Mouse (Mus musculus) left cerebral cortex, adult 9 months (tissue): Measurements from ENCODE around the gene Hlcs.

Experiments
- DNase-seq, 2 experiments: peaks; one replicate each; pipeline ENCODE4 v3.0.0; 2022; ENCODE audit warnings: low spot score in 2 of 2

Hlcs gene

GRCm38 (mm10) chr16:94290073-94290999 is 23.0 kb downstream of the Hlcs start:
- DNase-seq = peak in 1 of 2 experiments; percentile 58

DNA sequence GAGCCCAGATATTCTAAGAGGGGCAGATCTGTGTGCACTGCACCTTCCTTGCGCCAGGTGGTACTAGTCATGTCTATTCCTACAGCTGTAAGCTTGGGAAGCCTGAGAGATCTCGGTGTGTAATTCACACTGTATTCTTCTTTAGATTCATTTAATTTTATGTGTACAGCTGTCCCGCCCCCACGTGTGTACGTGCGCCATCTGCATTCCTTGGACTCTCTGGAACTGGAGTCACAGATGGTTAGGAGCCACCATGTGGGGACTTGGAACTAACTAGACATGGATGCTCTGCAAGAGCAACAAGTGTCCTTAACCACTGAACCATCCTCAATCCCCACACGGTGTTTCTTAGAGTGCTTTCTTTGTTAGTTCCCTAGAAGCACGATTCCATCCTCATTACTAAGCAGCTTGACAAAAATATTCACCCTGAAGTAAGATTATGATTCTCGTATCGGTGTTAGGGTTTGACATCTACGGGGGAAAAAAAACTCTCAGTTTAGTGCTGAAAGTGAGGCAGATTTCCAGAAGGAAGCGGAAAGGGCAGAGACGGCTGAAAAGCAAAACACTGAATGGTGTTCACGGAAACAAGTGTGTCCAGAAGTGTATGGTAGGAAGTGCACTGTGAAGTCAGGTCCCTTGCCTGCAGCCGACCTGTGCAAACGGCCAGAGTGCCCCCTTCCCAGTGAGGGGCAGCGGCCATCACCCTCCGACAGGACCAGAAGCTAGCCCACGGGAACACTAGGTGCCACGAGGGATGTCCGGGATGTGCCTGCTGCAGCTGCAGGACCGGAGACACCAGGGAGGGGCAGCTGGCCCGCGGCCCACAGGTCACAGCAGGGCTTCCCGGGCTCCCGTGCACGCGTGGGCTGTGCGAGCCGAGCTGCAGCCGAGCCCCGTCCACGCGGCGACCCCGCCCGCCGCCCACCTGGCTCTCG is 24.0 kb downstream of the Hlcs start:
- DNase-seq = peak; percentile 67 to 95

GRCm38 (mm10) chr16:94287826-94288225 is 25.5 kb downstream of the Hlcs start:
- DNase-seq = no peak

DNA sequence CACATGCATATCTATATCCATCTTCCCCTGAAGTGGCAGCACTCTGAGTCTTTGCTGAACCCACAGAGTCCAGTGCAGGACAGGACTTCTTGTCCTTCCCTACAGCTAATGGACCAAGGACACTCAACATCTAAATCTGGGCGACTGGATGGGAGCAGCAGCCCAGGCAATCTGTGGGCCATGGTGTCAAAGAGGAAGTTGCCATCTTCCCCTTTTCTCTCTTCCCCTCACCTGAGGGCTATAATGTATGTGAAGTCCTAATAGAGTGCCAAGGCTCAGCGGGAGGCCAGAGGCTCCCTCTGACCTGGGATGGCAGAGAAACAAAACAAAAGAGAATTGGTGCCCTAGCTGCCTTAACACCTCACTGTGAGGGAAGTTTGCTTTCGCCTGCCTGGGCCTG is 29.4 kb downstream of the Hlcs start:
- DNase-seq = no peak

DNA sequence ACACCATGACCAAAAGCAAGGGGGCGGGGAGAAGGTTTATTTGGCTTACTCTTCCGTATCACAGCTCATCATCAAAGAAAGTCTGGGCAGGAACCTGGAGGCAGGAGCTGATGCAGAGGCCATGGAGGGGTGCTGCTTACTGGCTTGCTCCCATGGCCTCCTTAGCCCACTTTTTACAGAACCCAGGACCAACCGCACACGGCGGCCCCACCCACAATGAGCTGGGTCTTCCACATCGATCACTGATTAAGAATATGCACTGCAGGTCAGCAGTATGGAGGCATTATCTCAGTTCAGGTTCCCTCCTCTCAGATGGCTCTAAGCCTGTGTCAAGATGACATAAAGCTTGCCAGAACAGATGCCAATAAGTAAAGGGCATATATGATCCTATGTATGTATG is 42.5 kb downstream of the Hlcs start:
- no peak for DNase-seq

GRCm38 (mm10) chr16:94269635-94270034 is 43.7 kb downstream of the Hlcs start:
- peak; percentile 45 to 93 for DNase-seq

GRCm38 (mm10) chr16:94268205-94268604 is 45.2 kb downstream of the Hlcs start:
- DNase-seq = no peak

DNA sequence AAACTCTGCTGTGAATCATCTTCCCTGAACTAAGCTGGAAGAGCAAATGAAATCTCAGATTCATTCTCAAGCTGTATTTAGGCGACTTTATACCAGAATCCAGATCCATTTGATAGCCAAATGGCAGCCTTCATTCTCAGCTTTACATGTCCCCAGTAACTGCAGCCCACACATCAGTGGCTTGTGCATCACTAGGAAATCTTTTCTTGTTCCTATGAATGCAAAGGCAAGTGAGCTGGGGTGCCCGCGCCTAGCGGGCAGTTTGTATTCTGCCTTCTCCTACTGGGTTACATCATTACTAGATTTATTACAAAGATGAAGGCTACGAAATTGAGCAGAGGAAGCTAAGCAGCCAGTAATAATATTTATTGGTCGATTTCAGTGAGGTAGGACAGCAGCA is 48.8 kb downstream of the Hlcs start:
- DNase-seq = no peak

DNA sequence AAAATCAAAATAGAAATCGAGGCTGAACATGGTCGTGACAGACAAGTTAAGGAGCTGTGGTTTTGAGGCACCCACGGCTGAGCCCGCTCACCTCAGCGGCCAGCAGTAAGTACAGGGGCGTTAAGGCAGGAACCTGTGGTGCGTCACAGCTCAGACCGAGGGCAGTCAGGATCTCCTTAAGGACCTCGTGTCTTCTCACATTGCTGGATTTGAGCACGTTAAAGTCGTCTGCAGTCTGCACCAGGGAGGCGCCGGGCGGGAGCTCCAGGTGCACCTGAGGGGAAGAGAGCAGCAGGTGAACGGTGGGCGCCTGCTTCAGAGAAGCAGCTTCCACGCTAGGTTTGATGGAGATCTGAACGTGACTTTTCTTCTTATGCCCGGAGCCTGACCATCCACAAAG is 50.9 kb downstream of the Hlcs start:
- DNase-seq = no peak

DNA sequence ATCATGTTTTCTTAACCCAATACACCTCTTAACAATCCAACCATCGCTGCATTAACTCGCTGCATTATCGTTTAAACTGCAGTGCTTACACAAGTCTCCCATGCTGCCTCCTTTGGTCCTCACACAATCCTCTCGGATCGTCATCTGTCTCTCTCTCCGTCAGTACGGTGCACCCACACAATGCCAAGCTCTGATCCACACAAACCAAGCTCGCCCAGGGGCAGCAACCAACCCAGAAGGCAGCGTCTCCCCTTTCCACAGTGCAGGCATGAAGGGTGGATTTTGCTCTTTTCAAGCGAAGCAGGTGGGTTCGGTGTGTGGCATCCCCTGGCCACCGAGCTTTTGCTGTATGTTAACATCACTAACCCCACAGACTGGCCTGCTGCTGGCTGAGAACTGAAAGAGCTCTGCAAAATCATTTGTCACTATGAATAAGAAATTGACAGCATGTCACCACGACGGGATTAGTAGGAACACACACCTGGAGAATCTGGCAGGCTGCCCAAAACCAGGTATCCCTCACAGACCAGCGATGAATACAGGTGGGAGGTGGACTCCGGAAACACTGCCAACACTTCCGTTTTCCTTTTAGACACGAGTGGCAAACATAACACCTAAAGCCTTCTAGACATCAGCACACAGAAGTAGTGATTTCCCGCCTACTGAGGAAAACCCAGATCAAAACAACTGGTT is 52.3 kb downstream of the Hlcs start:
- DNase-seq = no peak

- peak in 1 of 2 experiments; percentile 81 for DNase-seq
Observed at GRCm38 (mm10) chr16:94258366-94259310, 54.7 kb downstream of the Hlcs start.

GRCm38 (mm10) chr16:94255592-94255991 is 57.8 kb downstream of the Hlcs start:
- DNase-seq = no peak

DNA sequence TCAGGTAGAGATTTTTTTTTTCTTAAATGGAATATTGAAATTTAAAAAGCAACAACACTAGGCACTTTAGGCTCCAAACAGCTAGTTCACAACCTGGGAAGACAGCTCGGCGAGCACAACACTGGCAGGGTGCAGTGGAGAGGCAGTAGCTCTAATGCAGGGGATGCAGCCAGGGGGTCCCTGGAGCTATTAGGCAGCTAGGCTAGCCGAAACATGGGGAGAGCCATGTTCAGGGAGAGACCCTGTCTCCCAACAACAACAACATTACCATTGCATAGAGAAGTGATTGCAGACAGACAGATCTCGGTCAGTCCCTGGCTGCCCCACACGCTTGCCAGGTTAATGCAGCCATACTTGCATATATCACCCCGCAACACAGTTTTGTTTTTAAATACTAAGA is 58.3 kb downstream of the Hlcs start:
- no peak for DNase-seq

DNA sequence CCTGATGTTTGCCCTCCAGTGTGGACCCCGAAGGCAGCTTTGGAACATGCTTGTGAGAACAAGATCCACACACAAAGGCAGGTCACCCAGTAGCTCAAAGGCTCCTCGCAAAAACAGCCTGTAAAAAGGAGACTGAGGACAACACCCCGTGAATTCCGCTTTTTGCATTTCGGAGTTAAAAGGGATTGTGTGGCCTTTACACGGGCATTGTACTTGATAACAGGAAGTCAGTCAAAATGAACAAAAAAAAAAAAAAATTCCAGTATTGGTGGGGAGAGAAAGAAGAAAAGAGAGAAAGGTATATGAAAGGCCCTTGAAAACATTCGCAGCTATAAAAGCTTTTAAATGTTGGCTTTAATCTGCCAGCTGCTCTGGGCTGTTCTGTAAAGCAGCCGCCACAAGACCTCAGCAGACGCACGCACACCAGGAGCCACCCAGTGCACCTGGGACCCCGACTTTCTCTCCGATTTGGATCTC is 58.9 kb downstream of the Hlcs start:
- DNase-seq = no peak

DNA sequence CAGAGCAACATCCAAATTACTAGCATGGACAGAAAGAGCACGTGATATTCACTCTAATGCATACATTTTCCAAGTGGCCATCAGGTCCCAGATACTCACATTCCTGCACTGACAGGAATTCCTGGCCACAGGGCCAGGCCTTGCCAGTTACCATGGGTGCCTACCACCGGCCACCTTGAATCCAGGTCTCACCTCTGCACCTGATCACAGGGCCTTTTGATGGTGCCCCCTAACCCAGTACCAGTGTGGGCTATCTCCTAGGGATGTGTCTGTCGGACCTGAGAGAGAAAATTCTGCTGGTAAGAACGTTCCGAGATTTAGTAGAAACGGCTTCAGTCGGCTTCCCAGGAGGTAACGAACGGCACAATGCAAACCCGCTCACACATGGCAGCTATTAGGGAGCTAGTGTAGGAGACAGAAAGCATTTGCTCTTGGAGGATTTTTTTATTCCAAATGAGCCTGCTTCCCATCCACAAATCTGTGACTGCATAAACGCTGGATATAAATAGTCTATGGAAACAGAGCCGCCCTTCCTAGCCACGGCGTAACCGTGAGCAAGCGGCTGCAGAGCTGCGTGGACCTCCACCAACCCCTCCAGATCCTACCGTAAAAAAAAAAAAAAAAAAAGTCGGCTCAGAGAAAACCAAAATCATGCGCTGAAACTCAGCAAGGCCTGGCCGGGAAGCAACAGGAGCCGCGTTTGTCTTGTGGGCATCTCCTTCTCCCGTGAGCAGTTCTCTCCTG is 59.5 kb downstream of the Hlcs start:
- DNase-seq = no peak

DNA sequence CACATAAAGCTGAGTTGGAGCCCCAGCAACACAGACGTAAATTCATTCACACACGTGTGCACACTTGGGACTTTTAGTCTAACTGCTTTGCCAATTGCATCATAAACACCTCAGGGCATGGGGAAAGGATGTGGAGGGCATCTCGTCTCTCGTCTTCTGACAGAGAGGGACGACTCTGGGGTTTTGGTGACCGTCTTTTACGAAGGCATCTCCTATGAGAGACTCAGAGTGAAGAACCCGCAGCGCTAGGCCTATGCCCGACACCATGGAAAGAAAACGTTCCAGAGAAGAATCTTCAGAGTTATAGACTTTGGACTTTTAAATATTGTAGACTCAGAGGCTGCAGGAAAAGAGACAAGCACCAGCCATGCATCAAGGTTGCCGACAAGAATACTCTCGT is 61.6 kb downstream of the Hlcs start:
- no peak for DNase-seq

- DNase-seq = peak in 1 of 2 experiments; percentile 77
Observed at GRCm38 (mm10) chr16:94250640-94251349, 62.6 kb downstream of the Hlcs start.

DNA sequence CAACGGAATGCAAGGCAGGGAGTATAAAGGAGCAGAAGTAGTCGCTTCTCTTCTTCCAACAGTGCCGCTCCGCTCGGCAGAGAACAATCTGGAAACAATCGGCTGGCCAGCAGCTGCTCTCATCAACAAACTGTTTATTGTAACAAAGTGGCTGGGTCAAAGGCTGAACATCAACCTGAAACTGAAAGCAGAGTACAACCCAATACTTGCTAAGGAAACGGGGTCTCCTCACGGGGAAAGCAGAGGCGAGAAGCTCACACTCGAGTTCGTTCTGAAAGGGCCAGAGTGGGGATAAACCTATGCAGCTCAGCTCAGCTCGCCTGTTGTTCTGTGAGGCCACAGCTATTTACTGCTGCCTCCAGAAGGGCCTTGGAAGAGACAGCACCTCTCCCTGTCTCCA is 63.2 kb downstream of the Hlcs start:
- DNase-seq = no peak

DNA sequence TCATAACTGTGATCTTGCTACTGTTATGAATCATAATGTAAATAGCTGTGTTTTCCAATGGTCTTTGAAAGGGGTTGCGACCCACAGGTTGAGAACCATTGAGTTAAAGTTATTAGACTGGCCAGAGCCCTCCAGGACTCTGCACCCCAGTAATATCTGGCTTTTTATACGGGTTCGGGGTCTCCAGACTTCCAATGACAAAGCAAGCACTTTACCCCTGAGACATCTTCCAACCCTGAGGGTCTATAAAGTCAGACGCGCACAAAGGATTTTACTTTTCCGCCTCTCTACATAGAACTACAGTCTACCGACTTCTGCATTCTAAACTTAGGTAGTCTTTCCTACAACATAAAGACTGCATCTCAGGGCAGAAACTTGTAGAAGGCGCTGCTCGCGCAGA is 63.7 kb downstream of the Hlcs start:
- DNase-seq = no peak
